Mouse (Mus musculus): Measurements from ENCODE around the gene Tgfbr3.

- TF ChIP-seq USF1 (IDR thresholded peaks at IDR 0.05; ENCODE audit: low read depth), result no peak
- TF ChIP-seq POLR2A (IDR thresholded peaks at IDR 0.05; ENCODE audit: insufficient read length, low read depth), result no peak
- no peak for TF ChIP-seq MAX (IDR thresholded peaks at IDR 0.05; ENCODE audit: low read depth)
- TF ChIP-seq TCF3 (IDR thresholded peaks at IDR 0.05; ENCODE audit: insufficient read length, low read depth), result no peak
- no peak for TF ChIP-seq SRF (IDR thresholded peaks at IDR 0.05; ENCODE audit: control insufficient read depth, insufficient read length, low read depth)
- TF ChIP-seq REST (IDR thresholded peaks at IDR 0.05; ENCODE audit: insufficient read depth, insufficient read length), result no peak
- no peak for TF ChIP-seq E2F4 (IDR thresholded peaks at IDR 0.05; ENCODE audit: insufficient read depth)
- TF ChIP-seq TCF12 (IDR thresholded peaks at IDR 0.05; ENCODE audit: insufficient read depth, poor library complexity, severe bottlenecking), result no peak
- TF ChIP-seq MYOG (IDR thresholded peaks at IDR 0.05; ENCODE audit: control insufficient read depth in 1 of 3, insufficient read depth in 1 of 3, insufficient read length in 2 of 3, low read depth in 2 of 3), result no peak
- no peak for TF ChIP-seq CEBPB (IDR thresholded peaks at IDR 0.05; ENCODE audit: insufficient read depth, poor library complexity, severe bottlenecking)
Measured at GRCm38 (mm10) chr5:107097314-107097713, 192.1 kb downstream of the Tgfbr3 start.

Measured in myocyte (in vitro differentiated cells).